Mouse (Mus musculus): ENCODE data around the gene Atp11a.

- TF ChIP-seq FLI1 (IDR thresholded peaks at IDR 0.05; ENCODE audit: low read length) (no peak), GATA1 (IDR thresholded peaks at IDR 0.05; ENCODE audit: borderline replicate concordance, low read length) (no peak)
These were observed 99.2 kb downstream of the Atp11a start for GRCm38 (mm10) chr8:12856038-12856437.

Measured in megakaryocyte, embryonic 14.5 days (primary cell).